Mouse (Mus musculus): Measurements from ENCODE around the gene Olfr1505.

Olfr1505 gene

GRCm38 (mm10) chr19:13913230-13913629, at the start of gene Olfr1505:
Gene Olfr1505, plus strand, starts transcription at chr19:13913530.
- no peak for DNase-seq (ENCODE audit: low spot score)

- DNase-seq (ENCODE audit: low spot score): no peak
These were observed 15.5 kb upstream of the Olfr1505 start, which contains the start of gene Olfr1504 for GRCm38 (mm10) chr19:13897828-13898227. Gene Olfr1504, minus strand, starts transcription at chr19:13897928.
